Mouse (Mus musculus) urinary bladder, adult 18-20 months (tissue): ENCODE data around the gene Gm49358.
A peak's percentile ranks its signal among the peaks of the same experiment; 100 is the strongest.

Source experiments
- DNase-seq, 2 experiments: peaks; one replicate each; pipeline ENCODE4 v3.0.0; 2022; ENCODE audit warnings: low spot score in 2 of 2, mixed read lengths in 2 of 2

The Gm49358 gene

GRCm38 (mm10) chr10:86814292-86815131, 50.7 kb downstream of the Gm49358 start:
- DNase-seq: peak in 1 of 2 experiments; percentile 24

GRCm38 (mm10) chr10:86815133-86815532, 51.4 kb downstream of the Gm49358 start:
- DNase-seq: no peak

GRCm38 (mm10) chr10:86819649-86820165, 55.9 kb downstream of the Gm49358 start:
- DNase-seq: no peak

- DNase-seq: no peak
These were observed 57.2 kb downstream of the Gm49358 start for GRCm38 (mm10) chr10:86821014-86821413.

- DNase-seq: no peak
These were observed 60.3 kb downstream of the Gm49358 start for GRCm38 (mm10) chr10:86824093-86824492.

- DNase-seq: no peak
These were observed 61.1 kb downstream of the Gm49358 start for GRCm38 (mm10) chr10:86824871-86825270.

- no peak for DNase-seq
These were observed 62.2 kb downstream of the Gm49358 start for GRCm38 (mm10) chr10:86825871-86826522.

- no peak for DNase-seq
These were observed 63.2 kb downstream of the Gm49358 start for GRCm38 (mm10) chr10:86826929-86827328.

- no peak for DNase-seq
These were observed 64.7 kb downstream of the Gm49358 start for GRCm38 (mm10) chr10:86828221-86829135.

- DNase-seq: no peak
These were observed 65.7 kb downstream of the Gm49358 start for GRCm38 (mm10) chr10:86829515-86829914.

- DNase-seq: no peak
These were observed 73.0 kb downstream of the Gm49358 start for GRCm38 (mm10) chr10:86836784-86837183.

GRCm38 (mm10) chr10:86838827-86839226, 75.1 kb downstream of the Gm49358 start:
- no peak for DNase-seq

GRCm38 (mm10) chr10:86842659-86843058, 78.9 kb downstream of the Gm49358 start:
- no peak for DNase-seq

GRCm38 (mm10) chr10:86846926-86847467, 83.2 kb downstream of the Gm49358 start:
- DNase-seq: no peak

GRCm38 (mm10) chr10:86849087-86849486, 85.3 kb downstream of the Gm49358 start:
- DNase-seq: no peak

GRCm38 (mm10) chr10:86849508-86849907, 85.7 kb downstream of the Gm49358 start:
- DNase-seq: no peak

- DNase-seq: no peak
These were observed 88.4 kb downstream of the Gm49358 start for GRCm38 (mm10) chr10:86852160-86852559.

- no peak for DNase-seq
These were observed 89.7 kb downstream of the Gm49358 start for GRCm38 (mm10) chr10:86853433-86853832.

- DNase-seq: no peak
These were observed 96.6 kb downstream of the Gm49358 start for GRCm38 (mm10) chr10:86860396-86860795.

GRCm38 (mm10) chr10:86862496-86862895, 98.7 kb downstream of the Gm49358 start:
- DNase-seq: no peak

- DNase-seq: no peak
These were observed 99.7 kb downstream of the Gm49358 start for GRCm38 (mm10) chr10:86863429-86863828.
